Mouse (Mus musculus): ENCODE results near the gene Pik3ip1. TPM values are rescaled to one million over a fixed set of nuclear protein-coding genes. Genes with fewer than 3 reads are reported as not detected.

The Pik3ip1 gene
- polyA plus RNA-seq, 1 experiment from 2014 or later: 26.5 TPM

- Histone ChIP-seq H3K9ac (no peak overlapping the region), H3K27me3 (no peaks in the 10 kb centered on the region), H3K27ac (replicated peaks) (no peak overlapping the region), H3K36me3 (peaks cover 81% of the 10 kb centered on the region), H3K9me3 (no peaks in the 10 kb centered on the region), H3K4me1 (replicated peaks) (no peaks in the 10 kb centered on the region), H3K4me3 (no peak overlapping the region), H3K4me2 (no peak overlapping the region)
- WGBS: 93% methylated on average over 4 of the region's 4 CpGs
- ATAC-seq (ENCODE audit: low read depth): no peak
Observed at GRCm38 (mm10) chr11:3309884-3310283, 20.3 kb upstream of the Pik3ip1 start.

GRCm38 (mm10) chr11:3310789-3311585 is 19.2 kb upstream of the Pik3ip1 start:
- Histone ChIP-seq H3K36me3 (peaks cover 70% of the 10 kb centered on the region), H3K9ac (no peak overlapping the region), H3K27ac (replicated peaks) (no peak overlapping the region), H3K9me3 (no peaks in the 10 kb centered on the region), H3K4me2 (no peak overlapping the region), H3K4me3 (no peak overlapping the region), H3K27me3 (no peaks in the 10 kb centered on the region), H3K4me1 (replicated peaks) (no peaks in the 10 kb centered on the region)
- 92% methylated on average over 9 of the region's 10 CpGs for WGBS
- no peak for ATAC-seq (ENCODE audit: low read depth)

- Histone ChIP-seq H3K9me3 (no peaks in the 10 kb centered on the region), H3K4me1 (replicated peaks) (no peaks in the 10 kb centered on the region), H3K27me3 (no peaks in the 10 kb centered on the region), H3K27ac (replicated peaks) (no peak overlapping the region), H3K4me2 (no peak overlapping the region), H3K9ac (no peak overlapping the region), H3K36me3 (peaks cover 63% of the 10 kb centered on the region), H3K4me3 (no peak overlapping the region)
- WGBS: 88% methylated on average over 10 of the region's 10 CpGs
- no peak for ATAC-seq (ENCODE audit: low read depth)
Observed at GRCm38 (mm10) chr11:3311586-3312347, 18.4 kb upstream of the Pik3ip1 start.

- ATAC-seq (ENCODE audit: low read depth): no peak
- H3K9ac ChIP-seq: no peak overlapping the region
- 92% methylated on average over 1 of the region's 1 CpGs for WGBS
Observed at GRCm38 (mm10) chr11:3313294-3313693, 16.9 kb upstream of the Pik3ip1 start.

GRCm38 (mm10) chr11:3314148-3314547 is 16.1 kb upstream of the Pik3ip1 start:
- Histone ChIP-seq H3K27me3 (no peaks in the 10 kb centered on the region), H3K36me3 (peaks cover 48% of the 10 kb centered on the region), H3K4me3 (no peak overlapping the region), H3K9ac (no peak overlapping the region), H3K27ac (replicated peaks) (no peak overlapping the region), H3K9me3 (no peaks in the 10 kb centered on the region), H3K4me2 (no peak overlapping the region), H3K4me1 (replicated peaks) (no peaks in the 10 kb centered on the region)
- peak; percentile 66 for ATAC-seq (ENCODE audit: low read depth)
- 39% methylated on average over 2 of the region's 2 CpGs for WGBS

More at GRCm38 (mm10) chr11:3313294-3313693, 16.9 kb upstream of the Pik3ip1 start:
- H3K9me3 ChIP-seq: no peaks in the 10 kb centered on the region
- no peaks in the 10 kb centered on the region for H3K27me3 ChIP-seq
- no peaks in the 10 kb centered on the region for H3K4me1 ChIP-seq (replicated peaks)
- H3K4me3 ChIP-seq: no peak overlapping the region
- H3K36me3 ChIP-seq: peaks cover 56% of the 10 kb centered on the region
- no peak overlapping the region for H3K4me2 ChIP-seq
- no peak overlapping the region for H3K27ac ChIP-seq (replicated peaks)

GRCm38 (mm10) chr11:3318286-3318685 is 11.9 kb upstream of the Pik3ip1 start:
- no peak overlapping the region for H3K4me3 ChIP-seq
- H3K27ac ChIP-seq (replicated peaks): no peak overlapping the region
- no peak overlapping the region for H3K4me2 ChIP-seq
- WGBS: 91% methylated on average over 3 of the region's 3 CpGs
- H3K27me3 ChIP-seq: no peaks in the 10 kb centered on the region
- no peaks in the 10 kb centered on the region for H3K9me3 ChIP-seq
- ATAC-seq (ENCODE audit: low read depth): no peak
- peaks cover 16% of the 10 kb centered on the region; the same call in 1 of the 2 replicates for H3K36me3 ChIP-seq
- H3K9ac ChIP-seq: no peak overlapping the region
- H3K4me1 ChIP-seq (replicated peaks): no peaks in the 10 kb centered on the region

GRCm38 (mm10) chr11:3328271-3328670 is 1.9 kb upstream of the Pik3ip1 start:
- Histone ChIP-seq H3K27ac (replicated peaks) (no peak overlapping the region), H3K4me2 (no peak overlapping the region), H3K4me3 (no peak overlapping the region), H3K36me3 (peaks cover 3% of the 10 kb centered on the region; the same call in 1 of the 2 replicates), H3K9me3 (no peaks in the 10 kb centered on the region), H3K4me1 (replicated peaks) (peaks cover 31% of the 10 kb centered on the region), H3K9ac (no peak overlapping the region), H3K27me3 (no peaks in the 10 kb centered on the region; the same call in 1 of the 2 replicates)
- 79% methylated on average over 5 of the region's 5 CpGs for WGBS
- no peak for ATAC-seq (ENCODE audit: low read depth)

- H3K4me3 ChIP-seq: no peak overlapping the region
- H3K4me2 ChIP-seq: no peak overlapping the region
- ATAC-seq (ENCODE audit: low read depth): no peak
- H3K27me3 ChIP-seq: no peaks in the 10 kb centered on the region; the same call in 1 of the 2 replicates
- no peak overlapping the region for H3K27ac ChIP-seq (replicated peaks)
- no peak overlapping the region for H3K9ac ChIP-seq
- peaks cover 9% of the 10 kb centered on the region for H3K36me3 ChIP-seq
- H3K4me1 ChIP-seq (replicated peaks): peaks cover 32% of the 10 kb centered on the region
- WGBS: 80% methylated on average over 11 of the region's 11 CpGs
- no peaks in the 10 kb centered on the region for H3K9me3 ChIP-seq
Observed at GRCm38 (mm10) chr11:3328806-3329775, 1.1 kb upstream of the Pik3ip1 start.

GRCm38 (mm10) chr11:3330566-3330965 is 365 bp downstream of the Pik3ip1 start:
- Histone ChIP-seq H3K4me1 (replicated peaks) (peaks cover 40% of the 10 kb centered on the region), H3K27ac (replicated peaks) (peak overlapping the region; percentile 79), H3K36me3 (peaks cover 23% of the 10 kb centered on the region), H3K4me3 (peak overlapping the region; percentile 61), H3K9ac (peak overlapping the region; percentile 82), H3K27me3 (no peaks in the 10 kb centered on the region; the same call in 1 of the 2 replicates), H3K4me2 (peak overlapping the region; percentile 100), H3K9me3 (no peaks in the 10 kb centered on the region)
- peak; percentile 40 for ATAC-seq (ENCODE audit: low read depth)
- 0% methylated on average over 9 of the region's 9 CpGs for WGBS

- WGBS: 4% methylated on average over 14 of the region's 14 CpGs
- Histone ChIP-seq H3K9ac (peak overlapping the region; percentile 82), H3K36me3 (peaks cover 25% of the 10 kb centered on the region), H3K4me2 (peak overlapping the region; percentile 100), H3K27me3 (no peaks in the 10 kb centered on the region; the same call in 1 of the 2 replicates), H3K27ac (replicated peaks) (peak overlapping the region; percentile 79), H3K9me3 (no peaks in the 10 kb centered on the region), H3K4me3 (peak overlapping the region; percentile 61), H3K4me1 (replicated peaks) (peaks cover 46% of the 10 kb centered on the region)
- no peak for ATAC-seq (ENCODE audit: low read depth)
Observed at GRCm38 (mm10) chr11:3330991-3331750, 970 bp downstream of the Pik3ip1 start.
